Mouse (Mus musculus): ENCODE measurements around the gene Zfp423. TPM values are rescaled to one million over a fixed set of nuclear protein-coding genes. Genes with fewer than 3 reads are reported as not detected.

Gene Zfp423
- total and polyA plus RNA-seq, 3 experiments: not detected

DNA sequence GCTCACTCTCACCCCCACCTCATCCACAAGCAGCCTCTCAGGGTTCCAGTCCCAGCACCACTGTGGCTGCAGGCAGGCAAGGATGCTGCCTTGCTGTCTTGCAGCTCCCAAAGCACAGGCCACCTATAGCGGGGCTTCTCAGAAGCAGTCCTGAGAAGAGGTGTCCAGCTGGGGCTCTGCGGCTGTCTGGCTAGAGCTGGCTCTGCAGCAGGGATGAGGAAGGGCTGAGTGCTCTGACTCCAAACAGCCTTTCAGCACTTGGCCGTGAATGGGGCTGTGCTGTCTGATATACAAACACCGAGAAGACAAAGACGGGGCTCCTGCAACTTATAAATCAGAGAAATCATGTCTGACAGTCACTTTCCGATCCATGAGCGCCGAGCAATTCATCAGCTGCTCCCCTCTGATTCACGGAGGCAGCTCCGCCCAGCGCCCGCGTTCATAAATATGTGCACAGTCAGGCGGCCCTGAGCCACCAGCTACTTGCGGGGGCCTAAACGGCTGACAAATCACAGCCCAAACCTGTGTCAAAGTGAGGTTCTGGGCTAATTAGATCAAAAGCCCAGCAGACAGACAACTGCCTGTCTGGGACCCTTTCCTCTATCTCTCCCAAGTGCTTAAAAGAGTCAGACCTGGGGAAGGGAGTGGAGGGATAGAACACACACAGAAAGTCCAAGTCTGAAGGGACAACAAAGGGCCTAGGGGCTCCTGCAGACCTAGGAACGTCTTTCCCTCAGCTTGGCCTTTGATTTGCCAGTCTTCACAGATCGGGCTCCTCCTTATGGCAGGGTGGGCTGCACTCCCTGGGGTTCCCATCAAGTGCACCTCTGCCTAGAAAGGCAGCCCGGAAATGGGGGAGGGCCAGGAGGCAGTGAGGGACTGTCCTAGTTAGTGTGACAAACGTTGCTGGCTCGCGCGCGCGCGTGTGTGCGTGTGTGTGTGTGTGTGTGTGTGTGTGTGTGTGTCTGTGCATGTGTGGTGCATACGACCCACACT lies 269.0 kb downstream of the Zfp423 start:
- DNase-seq (ENCODE audit: low read depth, low spot score): no peak
- H3K79me2 ChIP-seq (ENCODE audit: control insufficient read depth, insufficient read depth, low read length, poor library complexity): no peaks in the 10 kb centered on the region
- H3K4me3 ChIP-seq (ENCODE audit: control insufficient read depth in 1 of 2, insufficient read depth in 1 of 2, low read depth in 2 of 2, low read length in 2 of 2): no peak overlapping the region
- H3K4me1 ChIP-seq (ENCODE audit: control insufficient read depth in 1 of 2, insufficient read depth in 2 of 2, low read length in 2 of 2): no peaks in the 10 kb centered on the region
- H3K27me3 ChIP-seq (ENCODE audit: control insufficient read depth in 1 of 2, insufficient read depth in 2 of 2, low read length in 2 of 2): no peaks in the 10 kb centered on the region
- no peaks in the 10 kb centered on the region for H3K36me3 ChIP-seq (ENCODE audit: control insufficient read depth in 1 of 2, insufficient read depth in 2 of 2, low read length in 2 of 2)
- H3K27ac ChIP-seq (ENCODE audit: control insufficient read depth, low read depth, low read length): no peak overlapping the region
- no peak overlapping the region for H3K9ac ChIP-seq (ENCODE audit: control insufficient read depth, low read depth, low read length, poor library complexity, severe bottlenecking)
- H3K9me3 ChIP-seq (replicated peaks; ENCODE audit: insufficient read depth, low read length): no peaks in the 10 kb centered on the region
- TF ChIP-seq NRF1 (IDR thresholded peaks at IDR 0.05; ENCODE audit: insufficient read depth, low read depth, low read length, poor library complexity, severe bottlenecking) (no peak), MAFK (IDR thresholded peaks at IDR 0.05; ENCODE audit: borderline replicate concordance, low read depth, low read length) (no peak), POLR2AphosphoS5 (IDR thresholded peaks at IDR 0.05; ENCODE audit: borderline replicate concordance, low read depth, low read length) (no peak), MAX (IDR thresholded peaks at IDR 0.05; ENCODE audit: low read length) (no peak)

- no peak overlapping the region for H3K9ac ChIP-seq (ENCODE audit: control insufficient read depth, low read depth, low read length, poor library complexity, severe bottlenecking)
- no peak overlapping the region for H3K4me3 ChIP-seq (ENCODE audit: control insufficient read depth in 1 of 2, insufficient read depth in 1 of 2, low read depth in 2 of 2, low read length in 2 of 2)
- no peaks in the 10 kb centered on the region for H3K27me3 ChIP-seq (ENCODE audit: control insufficient read depth in 1 of 2, insufficient read depth in 2 of 2, low read length in 2 of 2)
- no peak for TF ChIP-seq ZNF384 (IDR thresholded peaks at IDR 0.05; ENCODE audit: low read depth, low read length)
- no peak for TF ChIP-seq MAX (IDR thresholded peaks at IDR 0.05; ENCODE audit: low read length)
- TF ChIP-seq MXI1 (IDR thresholded peaks at IDR 0.05; ENCODE audit: low read depth, low read length): no peak
- TF ChIP-seq MEF2A (IDR thresholded peaks at IDR 0.05; ENCODE audit: extremely low read depth, insufficient replicate concordance, low read depth, low read length, poor library complexity, severe bottlenecking): no peak
- TF ChIP-seq ZC3H11A (IDR thresholded peaks at IDR 0.05; ENCODE audit: low read depth, low read length): no peak
- no peak for TF ChIP-seq CTCF (IDR thresholded peaks at IDR 0.05 in 2 of 3, conservative IDR thresholded peaks at IDR 0.05 in 1 of 3; ENCODE audit: control insufficient read depth in 1 of 3, insufficient read depth in 1 of 3, low read depth in 2 of 3, low read length in 3 of 3, poor library complexity in 1 of 3, severe bottlenecking in 1 of 3)
- no peak for TF ChIP-seq BHLHE40 (IDR thresholded peaks at IDR 0.05; ENCODE audit: borderline replicate concordance, low read depth, low read length)
- no peak for TF ChIP-seq CHD2 (IDR thresholded peaks at IDR 0.05; ENCODE audit: low read length)
- TF ChIP-seq TBP (IDR thresholded peaks at IDR 0.05; ENCODE audit: low read depth, low read length): no peak
- TF ChIP-seq CHD1 (IDR thresholded peaks at IDR 0.05; ENCODE audit: low read depth, low read length): no peak
- no peak for TF ChIP-seq POLR2AphosphoS2 (IDR thresholded peaks at IDR 0.05; ENCODE audit: low read length)
- TF ChIP-seq ETS1 (IDR thresholded peaks at IDR 0.05; ENCODE audit: low read depth, low read length): no peak
- no peak overlapping the region for H3K27ac ChIP-seq (ENCODE audit: control insufficient read depth, low read depth, low read length)
- no peaks in the 10 kb centered on the region for H3K36me3 ChIP-seq (ENCODE audit: control insufficient read depth in 1 of 2, insufficient read depth in 2 of 2, low read length in 2 of 2)
- no peaks in the 10 kb centered on the region for H3K79me2 ChIP-seq (ENCODE audit: control insufficient read depth, insufficient read depth, low read length, poor library complexity)
- H3K9me3 ChIP-seq (replicated peaks; ENCODE audit: insufficient read depth, low read length): no peaks in the 10 kb centered on the region
- H3K4me1 ChIP-seq (ENCODE audit: control insufficient read depth in 1 of 2, insufficient read depth in 2 of 2, low read length in 2 of 2): no peaks in the 10 kb centered on the region
- DNase-seq (ENCODE audit: low read depth, low spot score): no peak
These were observed 270.2 kb downstream of the Zfp423 start for GRCm38 (mm10) chr8:87689192-87689591.
